Mouse (Mus musculus) T-helper 17 cell (primary cell): ENCODE data around the gene Gga3.

Experiments used
- in situ Hi-C, 2 experiments: fragments of 300-600 bp; cut with MboI, MseI; formaldehyde crosslinking; loops; 1 replicate in 1 of 2; 2 replicates in 1 of 2; pipeline ENCODE4 v1.15.1; 2025; ENCODE audit warnings: high pct_unique_total_duplicates in 2 of 2

Gga3 gene

DNA sequence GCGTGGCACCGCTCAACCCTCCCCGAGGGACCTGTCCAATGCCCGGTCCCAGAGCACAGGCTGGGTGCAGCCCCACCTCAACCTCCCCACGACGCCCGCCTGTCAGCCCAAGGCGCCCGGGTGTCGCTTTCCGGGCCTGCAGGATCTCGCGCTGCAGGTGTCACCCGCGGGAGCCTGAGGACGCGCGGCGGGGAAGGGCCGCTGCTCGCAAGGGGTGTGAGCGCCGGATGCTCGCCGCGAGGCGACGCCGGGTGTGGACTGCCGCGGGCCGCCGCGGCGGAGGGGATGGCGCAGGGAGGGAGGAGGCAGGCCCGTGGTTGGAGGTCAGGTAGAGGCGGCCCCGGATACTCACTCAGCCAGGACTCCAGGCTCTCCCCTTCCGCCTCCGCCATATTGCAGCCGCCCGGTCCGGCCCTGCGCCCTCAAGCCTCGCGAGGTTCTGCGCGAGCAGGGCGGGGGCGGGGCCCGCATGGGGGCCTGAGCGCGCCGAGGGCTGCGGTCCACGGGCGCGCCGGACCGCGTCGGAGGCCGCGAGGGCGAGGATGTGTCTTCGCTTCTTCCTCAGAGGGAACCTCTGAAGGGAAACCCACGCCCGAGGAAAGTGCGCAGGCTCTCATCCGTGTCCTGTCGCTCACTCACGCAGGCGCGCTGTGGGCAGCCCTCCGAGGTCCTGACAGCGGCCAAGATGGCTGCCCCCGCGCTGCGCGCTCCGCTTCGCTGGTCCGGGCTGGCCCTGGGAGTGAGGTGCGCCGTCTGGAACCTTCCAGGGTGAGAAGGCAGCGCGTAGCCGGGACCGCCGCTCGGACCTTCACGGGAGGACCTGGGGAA is at the start of gene Gga3, which contains the start of gene Mrps7:
Gene Gga3 (minus strand): TSS at position 576 of the 828 bp plus-strand sequence.
Gene Mrps7 (plus strand): TSS at position 450 of the 828 bp plus-strand sequence.
- in situ Hi-C loops = loop anchor here in 1 of 2 experiments (10.0 kb wide), 1 partner anchor 421 kb away; the partner anchor contains the start of gene H3f3b

DNA sequence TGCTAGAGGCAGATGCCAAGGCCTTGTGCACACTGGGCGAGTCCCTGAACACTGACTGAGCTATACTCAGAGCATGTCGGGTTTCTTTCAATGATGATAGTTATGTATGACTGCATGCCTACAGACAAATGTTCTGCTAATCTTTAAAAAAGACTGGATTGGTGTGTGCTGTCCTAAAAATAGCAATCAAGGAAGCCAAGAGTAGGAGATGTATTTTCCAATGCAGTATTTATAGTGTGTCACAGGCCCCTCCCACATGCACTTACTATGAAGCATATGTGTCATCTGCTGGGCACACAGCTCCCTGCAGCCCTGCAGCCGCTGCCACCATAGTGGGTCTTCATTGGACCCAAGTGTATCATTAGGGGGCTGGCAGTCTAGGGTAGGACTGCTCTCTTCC is 49.3 kb upstream of the Gga3 start:
- in situ Hi-C loops = no loop called here

DNA sequence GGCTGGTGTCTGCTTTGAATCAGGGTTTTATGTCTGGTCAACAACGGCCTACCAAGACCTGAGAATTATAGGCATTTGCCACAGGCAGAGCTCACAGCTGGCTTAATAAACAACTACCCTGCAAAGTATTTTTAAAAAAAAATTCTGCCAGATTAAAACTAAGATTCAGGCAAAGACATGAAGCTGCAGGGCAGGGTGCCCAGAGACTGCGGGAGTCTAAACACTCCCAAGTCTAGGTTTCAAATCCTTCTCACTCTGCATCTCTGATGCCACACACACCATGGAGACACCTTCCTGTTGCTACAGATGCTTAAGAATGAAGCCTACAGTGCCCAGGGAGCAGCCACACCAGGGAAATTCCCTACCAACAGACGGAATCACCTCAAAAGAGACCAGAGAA is 47.8 kb upstream of the Gga3 start:
- in situ Hi-C loops = no loop called here

DNA sequence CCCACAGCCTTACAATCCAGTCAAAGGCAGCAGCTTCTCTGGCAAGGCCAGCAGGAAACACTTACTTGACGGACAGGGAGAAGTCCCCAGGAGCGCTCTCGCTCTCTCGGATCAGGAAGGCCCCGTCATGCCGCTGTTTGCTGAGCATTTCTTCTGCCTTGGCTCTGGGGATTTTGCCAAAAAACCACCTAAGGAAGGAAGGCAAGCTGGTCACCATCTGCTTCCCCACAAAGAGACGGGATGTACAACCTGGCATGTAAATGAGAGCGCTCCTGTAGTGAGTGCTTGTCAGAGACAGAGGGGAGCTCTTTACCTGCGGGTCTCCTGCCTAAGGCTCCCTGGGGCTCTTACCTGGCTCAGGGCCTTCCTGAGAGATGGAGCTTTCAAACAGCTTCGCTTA is 45.9 kb upstream of the Gga3 start:
- in situ Hi-C loops = loop anchor here (5.0 to 25.0 kb wide), 5 partner anchors 45 to 1663 kb away; partner anchors contain the start of genes Jmjd6 (in 1 of the 2), Mettl23 (in 1 of the 2) and Mxra7 (in 1 of the 2)

DNA sequence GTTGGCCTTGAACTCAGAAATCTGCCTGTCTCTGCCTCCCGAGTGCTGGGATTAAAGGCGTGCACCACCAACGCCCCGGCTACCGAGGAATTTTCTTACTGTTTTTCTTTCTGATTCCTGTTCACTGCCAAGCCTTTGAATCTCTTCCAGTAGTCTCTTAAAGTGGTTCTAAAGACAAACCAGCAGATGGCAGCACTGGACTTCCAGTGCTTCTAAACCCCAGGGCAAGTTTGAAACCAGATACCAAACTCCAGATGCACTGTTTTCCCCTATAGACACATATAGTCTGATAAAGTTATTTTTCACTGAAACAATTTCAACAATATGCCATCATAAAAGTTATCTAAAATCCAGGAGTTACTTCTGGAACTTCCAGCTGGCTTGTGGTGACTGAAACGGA is 43.6 kb upstream of the Gga3 start:
- in situ Hi-C loops = loop anchor here (5.0 to 25.0 kb wide), 5 partner anchors 47 to 1665 kb away; partner anchors contain the start of genes Jmjd6 (in 1 of the 2), Mettl23 (in 1 of the 2) and Mxra7 (in 1 of the 2)

DNA sequence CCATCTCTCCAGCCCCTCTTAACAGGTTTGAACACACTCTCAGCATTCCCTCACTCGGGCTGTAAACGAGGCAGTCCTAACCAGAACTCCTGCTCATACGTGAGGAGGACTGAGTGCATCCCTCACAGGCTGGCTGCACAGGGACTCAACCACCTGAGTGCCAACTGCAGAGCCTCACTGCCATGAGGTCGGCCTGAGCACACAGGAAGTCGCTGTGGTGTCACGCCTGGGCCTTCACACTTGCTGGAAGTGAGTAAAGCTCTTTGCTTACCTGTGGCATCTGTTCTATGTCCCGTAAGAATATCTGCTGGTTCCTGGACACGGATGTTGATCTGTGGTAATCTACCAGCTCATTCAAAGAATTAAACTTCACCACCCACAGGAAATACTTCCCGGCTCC is 42.6 kb upstream of the Gga3 start:
- in situ Hi-C loops = loop anchor here (5.0 to 25.0 kb wide), 5 partner anchors 48 to 1666 kb away; partner anchors contain the start of genes Jmjd6 (in 1 of the 2), Mettl23 (in 1 of the 2) and Mxra7 (in 1 of the 2)

DNA sequence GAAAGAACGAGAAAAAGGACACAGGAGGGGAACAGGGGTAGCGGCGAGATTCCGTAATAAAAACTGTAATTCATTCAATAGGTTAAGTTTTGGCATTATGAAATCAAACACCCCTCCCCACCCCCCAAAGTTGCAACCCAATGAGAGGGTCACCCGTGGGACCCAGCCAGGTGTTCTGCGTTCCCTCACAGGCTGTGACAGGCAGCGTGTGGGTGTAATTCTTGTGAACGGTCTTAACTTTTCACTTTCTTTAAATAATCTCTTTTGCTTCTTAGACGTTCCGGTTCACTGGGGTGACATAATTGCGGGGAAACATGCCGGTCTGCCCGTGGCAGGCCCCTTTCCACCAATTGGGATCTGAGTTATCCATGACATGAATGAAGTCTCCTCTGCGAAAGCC is 41.6 kb upstream of the Gga3 start:
- in situ Hi-C loops = loop anchor here (5.0 to 25.0 kb wide), 5 partner anchors 49 to 1667 kb away; partner anchors contain the start of genes Jmjd6 (in 1 of the 2), Mettl23 (in 1 of the 2) and Mxra7 (in 1 of the 2)

DNA sequence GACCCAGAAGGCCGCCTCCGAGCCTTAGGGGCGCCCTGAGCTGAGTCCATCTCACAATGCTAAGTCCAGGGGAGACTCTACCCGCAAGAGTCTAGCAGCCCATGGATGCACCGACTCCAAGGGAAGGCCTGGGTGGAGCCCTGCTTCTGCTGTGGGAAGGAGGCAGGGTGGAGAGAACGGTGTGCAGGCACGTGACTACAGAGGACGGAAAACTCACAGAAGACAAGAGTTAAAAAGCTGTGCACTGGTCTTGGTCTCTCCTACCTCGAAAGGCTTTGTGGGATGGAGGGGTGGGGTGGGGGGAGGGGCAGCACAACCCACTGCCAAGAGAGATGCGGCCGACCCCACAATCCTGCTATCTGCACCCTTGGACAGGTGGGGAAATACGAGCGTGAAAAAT is 40.5 kb upstream of the Gga3 start:
- in situ Hi-C loops = loop anchor here (5.0 to 25.0 kb wide), 4 partner anchors 50 to 1668 kb away; partner anchors contain the start of genes Caskin2 (in 1 of the 2), Jmjd6 (in 1 of the 2), Mettl23 (in 1 of the 2) and Mxra7 (in 1 of the 2)

DNA sequence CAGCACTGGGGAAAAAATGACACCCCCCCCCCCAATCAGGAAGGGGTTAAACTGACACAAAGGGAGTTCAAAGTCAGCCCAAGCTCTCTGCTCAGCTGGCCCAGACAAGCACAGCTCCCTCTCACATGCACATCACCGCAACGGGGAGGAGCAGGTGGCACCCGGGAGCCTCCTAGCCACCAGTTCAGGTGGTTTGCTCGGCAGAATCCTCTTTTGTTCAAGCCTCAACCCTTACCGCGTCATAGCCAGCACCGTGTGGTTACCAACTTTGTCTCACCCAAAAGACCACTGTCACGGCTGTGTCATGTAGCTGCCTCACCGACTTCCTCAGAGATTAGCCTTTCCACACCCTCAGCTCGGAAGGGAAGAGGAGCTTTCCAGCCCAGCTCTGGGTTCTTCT is 39.4 kb upstream of the Gga3 start:
- in situ Hi-C loops = loop anchor here (5.0 to 25.0 kb wide), 4 partner anchors 52 to 1669 kb away; partner anchors contain the start of genes Caskin2 (in 1 of the 2), Jmjd6 (in 1 of the 2), Mettl23 (in 1 of the 2) and Mxra7 (in 1 of the 2)

DNA sequence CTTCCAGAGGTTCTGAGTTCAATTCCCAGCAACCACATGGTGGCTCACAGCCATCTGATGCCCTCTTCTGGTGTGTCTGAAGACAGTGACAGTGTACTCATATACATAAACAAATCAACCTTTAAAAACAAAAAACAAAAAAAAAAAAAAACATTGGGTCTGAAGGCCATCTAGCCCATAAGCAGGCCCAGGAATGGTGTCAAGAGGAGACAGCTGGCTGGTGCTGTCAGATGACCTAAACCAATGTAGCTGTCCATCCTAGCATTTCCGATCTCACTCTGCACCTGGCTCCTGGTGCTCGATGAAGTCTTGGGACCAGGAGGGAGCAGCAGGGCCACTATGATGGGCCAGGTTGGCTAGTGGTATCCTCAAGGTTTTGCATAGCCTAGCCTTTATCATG is 38.9 kb upstream of the Gga3 start:
- in situ Hi-C loops = loop anchor here (5.0 to 25.0 kb wide), 4 partner anchors 52 to 1670 kb away; partner anchors contain the start of genes Caskin2 (in 1 of the 2), Jmjd6 (in 1 of the 2), Mettl23 (in 1 of the 2) and Mxra7 (in 1 of the 2)

DNA sequence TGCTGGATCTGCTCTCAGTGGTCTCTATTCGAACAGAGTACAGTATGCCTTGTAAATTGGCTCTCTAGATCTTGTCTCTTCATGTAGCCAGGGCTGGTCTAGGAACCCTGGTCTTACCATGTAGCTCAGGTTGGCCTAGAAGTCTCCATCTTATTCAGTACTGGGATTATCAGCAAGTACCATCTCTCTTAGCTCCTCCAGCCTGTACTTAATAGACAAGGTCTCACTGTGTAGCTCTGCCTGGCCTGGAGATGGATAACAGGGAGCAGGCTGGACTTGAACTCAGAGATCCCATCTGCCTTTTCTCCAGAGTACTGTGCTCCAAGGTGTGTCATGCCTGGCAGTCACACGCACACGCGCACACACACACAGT is 37.8 kb upstream of the Gga3 start:
- in situ Hi-C loops = loop anchor here (5.0 to 25.0 kb wide), 4 partner anchors 53 to 1671 kb away; partner anchors contain the start of genes Caskin2 (in 1 of the 2), Jmjd6 (in 1 of the 2), Mettl23 (in 1 of the 2) and Mxra7 (in 1 of the 2)

DNA sequence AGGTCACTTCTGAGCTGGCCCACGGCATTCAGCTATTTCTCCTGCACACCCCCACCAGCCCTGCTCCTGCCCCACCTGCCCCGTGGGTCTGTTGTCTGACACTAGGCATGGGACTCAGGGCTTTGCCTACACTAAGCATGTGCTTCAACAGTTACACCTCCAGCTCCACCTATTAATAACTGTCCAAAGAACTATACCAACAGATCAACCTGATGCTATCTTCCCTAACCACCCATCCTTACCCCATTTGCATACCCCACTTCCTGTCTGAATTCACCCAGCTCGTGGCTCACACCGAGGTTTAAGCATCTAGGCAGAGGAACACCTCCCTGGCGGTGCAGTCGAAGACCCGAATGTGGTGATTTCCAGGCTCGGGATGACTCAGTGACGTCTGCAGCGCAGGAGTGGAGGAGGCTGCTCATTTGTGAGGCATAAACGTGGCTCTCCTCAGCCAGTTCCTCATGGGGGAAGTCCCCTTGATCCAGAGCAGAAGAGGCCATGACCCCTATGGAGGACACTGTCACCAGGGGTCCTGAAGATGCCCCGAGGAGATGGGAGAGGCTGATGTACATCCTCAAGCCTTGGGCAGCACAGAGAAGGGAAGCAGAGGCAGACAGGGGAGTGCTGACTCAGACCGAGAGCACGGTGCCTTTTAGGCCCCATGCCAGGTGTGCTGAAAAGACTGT is 37.3 kb upstream of the Gga3 start:
- in situ Hi-C loops = loop anchor here (5.0 to 25.0 kb wide), 4 partner anchors 54 to 1671 kb away; partner anchors contain the start of genes Caskin2 (in 1 of the 2), Jmjd6 (in 1 of the 2), Mettl23 (in 1 of the 2) and Mxra7 (in 1 of the 2)

DNA sequence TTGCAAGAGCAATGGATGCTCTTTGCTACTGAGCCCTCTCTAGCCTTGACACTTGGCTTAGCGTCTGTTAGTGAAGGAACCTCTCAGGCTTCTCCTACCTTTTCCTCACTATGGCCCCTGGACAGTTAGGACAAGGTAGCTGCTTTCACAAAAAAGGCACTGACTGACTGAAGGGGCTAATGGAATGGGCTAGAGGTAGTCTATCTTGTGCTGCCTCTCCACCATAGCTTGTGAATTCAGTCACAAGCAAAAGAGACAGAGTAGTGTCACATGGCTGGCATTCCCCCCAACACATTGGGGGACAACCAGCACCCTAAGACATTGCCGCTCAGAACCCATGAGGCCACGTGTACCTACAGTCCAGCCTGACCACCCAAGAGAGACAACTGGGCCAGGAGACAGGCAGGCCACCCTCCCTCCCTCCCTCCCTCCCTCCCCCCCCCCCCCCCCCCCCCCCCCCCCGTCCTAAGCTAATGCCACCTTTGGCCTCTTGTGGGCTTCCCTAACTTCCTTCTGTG is 36.5 kb upstream of the Gga3 start:
- in situ Hi-C loops = loop anchor here (5.0 to 25.0 kb wide), 4 partner anchors 54 to 1672 kb away; partner anchors contain the start of genes Caskin2 (in 1 of the 2), Jmjd6 (in 1 of the 2), Mettl23 (in 1 of the 2) and Mxra7 (in 1 of the 2)

DNA sequence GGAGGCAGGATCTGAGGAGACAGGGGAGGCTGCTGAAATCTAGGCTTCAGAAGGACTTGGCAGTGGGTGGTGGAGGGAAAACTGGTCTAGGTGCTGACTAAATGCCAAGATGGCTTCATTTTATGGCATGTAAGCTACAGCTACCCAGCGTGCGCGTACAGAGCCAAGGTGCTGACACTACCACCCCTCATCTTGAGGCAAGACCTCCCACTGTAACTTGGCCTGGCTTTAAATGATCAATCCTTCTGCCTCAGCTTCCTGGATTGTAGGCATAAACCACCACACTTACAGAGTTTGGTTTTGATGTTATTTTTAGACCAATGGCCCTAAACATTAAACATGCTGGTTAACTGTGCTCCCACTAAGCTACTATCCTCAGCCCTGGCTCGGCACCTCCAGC is 35.7 kb upstream of the Gga3 start:
- in situ Hi-C loops = loop anchor here (25.0 kb wide), 2 partner anchors 1198 to 1673 kb away; partner anchors contain the start of genes Jmjd6 (in 1 of the 2), Mettl23 (in 1 of the 2) and Mxra7 (in 1 of the 2)

DNA sequence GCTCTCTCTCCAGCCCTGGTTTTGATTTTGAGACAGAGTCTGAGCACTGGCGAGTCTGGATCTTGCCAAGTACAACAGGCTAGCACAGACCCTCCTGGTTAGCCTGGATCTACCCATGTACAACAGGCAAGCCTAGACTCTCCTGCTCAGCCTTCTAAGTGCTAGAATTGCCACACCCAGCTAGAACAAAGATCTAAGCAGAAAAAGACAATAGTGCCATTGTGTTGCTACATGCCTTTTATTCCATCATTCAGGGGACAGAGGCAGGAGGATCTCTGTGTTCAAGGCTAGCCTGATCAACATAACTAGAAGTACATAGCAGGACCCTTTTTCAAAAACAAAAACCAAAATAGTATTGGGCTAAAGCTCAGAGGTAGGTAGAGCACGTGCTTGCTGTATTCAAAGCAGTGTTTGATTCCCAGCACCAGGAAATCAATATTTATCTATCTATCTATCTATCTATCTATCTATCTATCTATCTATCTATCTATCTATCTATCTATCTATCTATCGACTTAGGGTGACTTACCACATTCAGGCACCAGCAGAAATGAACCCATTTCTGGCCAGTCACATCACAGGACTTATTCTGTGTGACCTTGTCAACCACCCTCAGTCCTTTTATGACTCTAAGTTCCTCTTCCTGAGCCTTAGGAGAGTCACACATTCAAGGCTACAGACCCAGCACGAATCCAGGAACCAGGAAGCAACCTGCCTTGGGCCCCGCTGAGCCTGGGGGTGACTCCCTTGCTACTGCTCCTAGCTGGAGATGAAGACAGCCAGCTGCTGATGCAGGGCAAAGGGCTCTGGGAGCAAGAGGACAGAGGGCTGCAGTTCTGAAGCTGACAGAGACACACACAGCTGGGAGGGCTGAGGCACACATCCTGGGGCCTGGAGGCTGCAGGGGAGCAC is 34.9 kb upstream of the Gga3 start:
- in situ Hi-C loops = loop anchor here (25.0 kb wide), 2 partner anchors 1199 to 1674 kb away; partner anchors contain the start of genes Jmjd6 (in 1 of the 2), Mettl23 (in 1 of the 2) and Mxra7 (in 1 of the 2)

DNA sequence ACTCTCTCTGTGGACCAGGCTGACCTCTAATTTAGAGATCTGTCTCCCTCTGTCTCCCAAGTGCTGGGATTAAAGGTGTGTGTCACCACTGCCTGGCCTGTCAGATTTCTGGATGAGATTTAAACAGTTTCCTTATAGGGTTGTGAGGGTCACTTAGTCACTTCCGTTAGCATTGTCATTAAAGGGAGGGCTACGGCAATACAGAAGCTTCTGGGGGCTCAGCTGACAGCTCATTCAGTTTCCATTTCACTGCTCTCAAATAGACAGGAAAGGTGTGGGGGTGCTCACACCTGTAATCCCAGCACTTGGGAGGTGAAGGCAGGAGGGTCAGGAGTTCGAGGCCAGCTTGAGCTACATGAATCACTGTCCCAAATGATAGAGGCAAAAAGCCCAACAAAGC is 33.1 kb upstream of the Gga3 start:
- in situ Hi-C loops = loop anchor here (25.0 kb wide), 2 partner anchors 1200 to 1675 kb away; partner anchors contain the start of genes Jmjd6 (in 1 of the 2), Mettl23 (in 1 of the 2) and Mxra7 (in 1 of the 2)

DNA sequence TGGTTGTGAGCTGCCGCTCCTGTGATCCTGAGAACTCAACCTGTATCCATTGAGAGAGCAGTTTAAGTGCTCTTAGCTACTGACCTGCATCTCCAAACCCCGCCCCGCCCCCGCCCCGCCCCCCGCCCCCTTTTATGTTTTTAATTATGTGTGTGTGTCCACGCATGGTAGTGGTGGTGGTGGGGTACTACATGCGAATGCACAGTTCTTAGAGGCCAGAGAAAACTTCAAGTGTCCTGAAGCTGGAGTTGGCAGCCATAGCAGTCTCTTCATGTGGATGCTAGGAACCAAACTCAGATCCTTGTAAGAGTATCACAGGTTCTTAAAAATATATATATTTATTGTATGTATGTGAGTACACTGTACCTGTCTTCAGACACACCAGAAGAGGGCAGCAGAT is 31.6 kb upstream of the Gga3 start:
- in situ Hi-C loops = loop anchor here (25.0 kb wide), 2 partner anchors 1202 to 1677 kb away; partner anchors contain the start of genes Jmjd6 (in 1 of the 2), Mettl23 (in 1 of the 2) and Mxra7 (in 1 of the 2)

DNA sequence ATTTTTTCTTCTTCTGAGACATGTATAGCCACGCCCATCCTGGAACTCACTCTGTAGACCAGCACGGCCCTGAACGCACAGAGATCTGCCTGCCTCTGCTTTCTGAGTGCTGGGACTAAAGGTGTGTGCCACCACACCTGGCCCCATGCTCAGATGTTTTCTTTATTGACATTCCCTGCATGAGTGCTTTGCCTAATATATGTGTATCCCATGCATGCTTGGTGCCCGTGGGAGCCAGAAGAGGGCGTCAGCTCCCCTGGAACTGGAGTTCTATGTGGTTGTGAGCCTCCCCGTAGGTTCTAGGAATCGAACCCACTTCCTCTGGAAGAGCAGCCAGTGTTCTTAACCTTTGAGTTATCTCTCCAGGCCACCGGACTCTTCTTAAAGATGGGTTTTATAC is 31.2 kb upstream of the Gga3 start:
- in situ Hi-C loops = loop anchor here (25.0 kb wide), 2 partner anchors 1202 to 1677 kb away; partner anchors contain the start of genes Jmjd6 (in 1 of the 2), Mettl23 (in 1 of the 2) and Mxra7 (in 1 of the 2)

DNA sequence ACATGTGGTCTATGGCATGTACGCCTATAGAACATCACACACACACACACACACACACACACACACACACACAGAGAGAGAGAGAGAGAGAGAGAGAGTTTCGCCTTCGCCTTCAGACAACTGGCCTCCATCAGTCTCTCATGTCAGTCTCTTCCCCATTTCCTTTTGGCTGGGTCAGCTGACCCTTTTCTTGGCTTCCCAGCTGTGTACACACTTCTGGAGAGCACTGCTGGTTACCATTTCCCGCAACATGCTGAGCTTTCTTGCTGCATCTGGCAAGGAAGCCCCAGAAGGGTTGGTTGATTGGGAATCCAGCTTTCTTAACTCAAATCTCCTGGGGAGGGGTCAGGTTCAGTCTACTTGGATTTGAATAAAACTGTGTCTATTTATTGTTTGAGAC is 30.3 kb upstream of the Gga3 start:
- in situ Hi-C loops = loop anchor here (25.0 kb wide), 2 partner anchors 1203 to 1678 kb away; partner anchors contain the start of genes Jmjd6 (in 1 of the 2), Mettl23 (in 1 of the 2) and Mxra7 (in 1 of the 2)
